Mouse (Mus musculus): ENCODE data around the gene Map4k2.
"Not testable (repeated sequence)": the region's sequence is repeated elsewhere in the genome, so short reads cannot be mapped to it uniquely, and the experiment has no call there.

The Map4k2 gene

DNA sequence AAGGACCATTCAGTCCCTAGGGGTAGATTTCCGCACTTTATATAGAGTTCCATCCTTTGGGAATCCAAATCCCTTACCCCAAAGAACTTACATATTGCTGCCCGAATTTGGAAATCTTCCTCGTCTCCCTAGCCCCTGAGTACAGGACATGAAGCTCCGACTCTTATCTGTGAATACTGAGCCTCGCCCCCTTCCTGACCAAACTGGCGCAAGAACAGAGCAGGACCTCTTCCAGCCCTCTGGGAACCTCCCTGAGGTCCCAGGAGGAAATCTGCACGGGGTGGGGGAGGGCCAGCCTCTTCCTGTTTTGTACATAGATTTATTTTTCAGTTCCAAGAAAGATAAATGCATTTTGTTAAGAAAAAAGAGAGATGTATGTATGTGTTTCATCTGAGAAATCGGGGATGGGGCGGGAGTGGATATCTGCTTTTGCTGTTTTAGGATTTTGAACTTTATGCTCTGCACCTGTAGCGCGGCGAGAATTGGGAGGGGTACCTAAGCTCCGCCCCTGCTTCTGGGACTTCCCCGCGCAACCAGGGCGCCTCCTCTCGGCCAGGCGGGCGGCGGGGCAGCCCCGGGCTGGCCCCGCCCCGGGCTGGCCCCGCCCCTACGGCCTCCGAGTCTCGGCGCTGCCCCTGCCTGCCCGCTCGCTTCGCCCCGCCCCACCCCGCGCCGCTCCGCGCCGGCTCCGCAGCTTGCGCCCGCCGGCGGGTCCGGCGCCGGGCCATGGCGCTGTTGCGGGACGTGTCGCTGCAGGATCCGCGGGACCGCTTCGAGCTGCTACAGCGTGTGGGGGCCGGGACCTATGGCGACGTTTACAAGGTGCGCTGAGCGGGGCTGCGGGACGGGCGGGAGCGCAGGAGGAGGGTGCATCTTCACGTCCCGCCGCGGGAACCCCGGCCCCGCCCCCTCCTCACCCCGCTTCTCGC lies at the start of gene Map4k2:
Map4k2 (plus strand) TSS at position 612 of the 929 bp plus-strand sequence.
- peak; percentile 93 for DNase-seq

GRCm38 (mm10) chr19:6292262-6292661 lies 48.7 kb upstream of the Map4k2 start:
- no peak for DNase-seq

DNA sequence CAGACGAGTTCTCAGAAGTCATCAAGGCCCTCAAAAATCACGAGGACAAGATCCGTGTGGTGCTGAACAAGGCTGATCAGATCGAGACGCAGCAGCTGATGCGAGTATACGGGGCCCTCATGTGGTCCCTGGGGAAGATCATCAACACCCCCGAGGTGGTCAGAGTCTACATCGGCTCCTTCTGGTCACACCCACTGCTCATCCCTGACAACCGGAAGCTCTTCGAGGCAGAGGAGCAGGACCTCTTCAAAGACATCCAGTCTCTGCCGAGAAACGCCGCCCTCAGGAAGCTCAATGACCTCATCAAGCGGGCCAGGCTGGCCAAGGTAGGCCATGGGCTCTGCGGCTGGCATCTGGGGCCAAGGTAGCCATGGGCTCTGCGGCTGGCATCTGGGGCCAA lies 46.6 kb upstream of the Map4k2 start:
- DNase-seq: no peak

GRCm38 (mm10) chr19:6296551-6297210 lies 44.3 kb upstream of the Map4k2 start:
- DNase-seq: no peak

- peak in 1 of 2 experiments; percentile 32 for DNase-seq
Measured at GRCm38 (mm10) chr19:6297641-6298040, 43.3 kb upstream of the Map4k2 start.

DNA sequence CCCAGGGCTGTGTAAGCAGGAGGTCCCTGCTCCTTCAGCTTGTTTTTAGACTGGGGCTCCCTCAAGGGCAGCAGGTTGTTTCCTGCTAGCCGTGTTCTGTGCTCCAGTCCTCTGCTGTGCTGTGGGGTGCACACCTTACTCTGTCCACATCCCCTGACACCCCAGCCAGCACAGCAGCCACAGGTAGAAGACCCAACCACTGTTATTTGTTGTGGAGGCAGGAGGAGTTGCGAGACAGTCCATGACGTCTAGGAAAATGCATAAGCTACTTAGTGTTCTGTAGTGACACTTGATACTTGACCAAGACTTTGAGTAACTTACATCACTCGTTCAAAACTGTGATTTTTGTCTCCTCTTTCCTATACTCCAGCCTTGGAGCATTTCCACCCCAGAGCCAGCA lies 41.9 kb upstream of the Map4k2 start:
- DNase-seq: no peak

DNA sequence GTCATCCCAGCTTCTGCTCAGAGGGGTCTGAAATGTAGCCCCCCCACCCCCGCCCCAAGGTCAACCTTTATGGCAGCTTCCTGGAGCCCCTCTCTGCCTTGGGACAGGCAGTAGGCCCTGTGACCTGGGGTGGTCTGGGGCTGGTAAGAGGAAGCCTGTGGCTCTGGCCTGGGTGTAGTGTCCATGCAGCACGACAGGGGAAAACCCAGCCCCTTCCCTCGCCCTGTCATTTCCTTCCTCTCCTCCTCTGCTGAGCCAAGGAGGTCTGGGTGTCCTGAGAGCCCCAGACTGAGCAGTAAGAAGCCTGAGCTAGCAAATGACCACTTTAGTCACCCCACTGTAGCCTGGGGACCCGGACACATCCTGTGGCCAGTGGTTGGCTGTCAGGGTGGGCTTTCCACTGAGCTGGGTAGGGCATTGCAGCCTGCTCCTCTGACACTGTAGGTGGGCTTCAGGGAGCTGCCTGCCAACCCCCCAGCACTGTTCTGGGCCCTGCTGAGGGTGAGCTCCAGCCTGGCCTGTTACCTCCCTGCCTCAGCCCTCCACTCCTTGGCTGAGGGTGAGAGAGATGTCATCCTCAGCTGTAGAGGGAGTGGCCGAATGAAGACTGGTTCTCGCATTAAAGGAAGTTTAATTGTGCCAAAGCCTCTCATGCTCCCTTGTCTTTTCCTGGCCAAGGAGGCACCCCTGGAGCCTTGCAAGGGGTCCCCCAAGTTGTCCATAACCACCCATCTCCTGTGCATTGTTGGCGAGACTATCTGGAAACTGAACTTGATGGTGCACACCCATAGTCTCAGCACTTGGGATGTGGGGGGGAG lies 41.3 kb upstream of the Map4k2 start:
- DNase-seq: no peak

DNA sequence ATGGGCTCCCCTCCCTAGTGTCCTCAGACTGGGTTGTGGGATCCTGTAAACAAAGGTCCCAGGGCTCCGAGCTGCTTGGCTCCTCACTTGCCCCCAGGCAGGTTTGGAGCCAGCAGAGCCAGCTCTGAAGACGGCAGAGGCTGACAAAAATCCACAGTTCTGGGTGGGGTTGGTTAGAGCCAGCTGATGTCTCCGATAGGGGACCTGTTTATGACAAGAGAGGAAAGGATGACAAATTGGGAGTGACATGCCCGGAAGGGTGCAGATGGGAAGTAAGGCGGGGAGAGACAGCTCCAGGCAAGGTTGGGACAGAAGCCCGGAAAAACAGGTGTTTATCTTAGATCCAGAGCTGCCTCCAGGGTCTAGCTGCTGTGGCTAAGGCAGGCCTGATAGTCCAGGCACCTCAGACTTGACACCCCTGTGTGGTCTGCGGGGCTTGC lies 40.5 kb upstream of the Map4k2 start:
- DNase-seq: no peak

DNA sequence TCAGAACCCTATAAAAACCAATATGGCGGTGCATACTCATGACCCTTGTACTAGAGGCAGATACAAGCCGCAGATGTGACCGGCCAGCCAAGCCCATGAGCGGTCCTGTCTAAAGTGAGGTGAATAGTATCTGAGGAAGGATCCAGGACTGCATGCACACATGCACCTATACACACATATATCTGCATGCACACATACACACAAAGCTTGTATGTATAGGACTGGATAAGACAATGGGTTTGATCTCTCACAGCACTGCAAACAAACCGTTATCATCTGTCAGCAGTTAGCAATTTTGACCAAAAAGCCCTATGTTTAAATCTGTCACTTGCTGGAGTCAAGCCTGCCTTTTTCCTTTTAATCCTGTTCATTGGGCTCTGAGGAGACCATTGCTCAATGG lies 38.8 kb upstream of the Map4k2 start:
- no peak for DNase-seq

GRCm38 (mm10) chr19:6302522-6302921 lies 38.4 kb upstream of the Map4k2 start:
- DNase-seq: no peak

GRCm38 (mm10) chr19:6303831-6304230 lies 37.1 kb upstream of the Map4k2 start:
- no peak for DNase-seq

GRCm38 (mm10) chr19:6304787-6305516 lies 36.0 kb upstream of the Map4k2 start:
- DNase-seq: peak; percentile 92 to 94

DNA sequence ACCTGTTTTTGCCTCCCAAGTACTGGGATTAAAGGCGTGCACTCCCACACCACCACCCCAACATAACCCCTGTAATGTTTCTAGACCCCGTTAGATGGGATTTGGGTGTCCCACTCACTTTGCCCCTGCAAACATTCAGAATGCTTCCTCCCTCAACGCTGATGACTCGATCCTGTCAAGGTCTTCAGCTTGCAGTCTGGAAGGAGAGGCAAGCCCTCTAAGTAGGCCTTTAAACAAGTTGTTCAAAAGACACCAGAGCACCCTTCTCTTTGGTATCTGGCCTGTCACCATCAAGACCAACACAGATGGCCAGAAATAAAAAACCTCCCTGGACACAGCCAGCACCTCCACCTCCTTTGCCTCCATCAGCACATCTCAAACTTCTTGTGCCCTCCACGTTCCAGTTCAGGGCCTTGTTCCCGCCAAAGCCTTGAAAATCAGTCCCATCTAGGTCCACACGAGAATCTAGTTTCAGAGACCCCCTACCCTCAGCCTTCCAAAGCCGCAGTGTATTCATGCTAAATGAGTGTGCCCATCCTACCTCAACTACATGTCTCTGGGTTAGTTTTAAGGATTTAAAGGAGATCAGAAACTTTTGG lies 35.3 kb upstream of the Map4k2 start:
- DNase-seq: no peak

DNA sequence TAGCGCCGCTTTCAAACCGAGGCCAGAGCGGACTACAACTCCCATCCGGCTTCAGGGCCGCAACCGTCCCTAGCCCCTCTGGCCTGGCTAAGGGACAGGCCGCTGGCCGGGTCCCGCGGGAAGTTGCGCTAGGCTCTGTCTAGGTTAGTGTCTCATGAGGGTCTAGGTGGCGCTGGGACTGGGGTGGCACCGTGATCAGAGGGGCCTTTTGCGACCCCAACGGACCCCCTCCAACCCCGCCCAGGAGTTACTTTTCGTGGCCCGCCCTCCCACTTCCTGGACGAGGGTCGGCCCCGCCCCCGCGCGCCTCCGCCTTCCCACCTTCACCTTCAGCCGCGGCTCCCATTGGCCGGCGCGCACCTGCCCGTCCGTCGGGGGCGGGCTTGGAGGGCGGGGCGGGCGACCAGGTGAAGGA lies 34.8 kb upstream of the Map4k2 start, which contains the start of gene Cdc42bpg:
Cdc42bpg (plus strand) TSS at position 320 of the 415 bp plus-strand sequence.
- peak; percentile 87 to 88 for DNase-seq

GRCm38 (mm10) chr19:6306586-6306985 lies 34.3 kb upstream of the Map4k2 start:
- DNase-seq: peak; percentile 91 to 93

DNA sequence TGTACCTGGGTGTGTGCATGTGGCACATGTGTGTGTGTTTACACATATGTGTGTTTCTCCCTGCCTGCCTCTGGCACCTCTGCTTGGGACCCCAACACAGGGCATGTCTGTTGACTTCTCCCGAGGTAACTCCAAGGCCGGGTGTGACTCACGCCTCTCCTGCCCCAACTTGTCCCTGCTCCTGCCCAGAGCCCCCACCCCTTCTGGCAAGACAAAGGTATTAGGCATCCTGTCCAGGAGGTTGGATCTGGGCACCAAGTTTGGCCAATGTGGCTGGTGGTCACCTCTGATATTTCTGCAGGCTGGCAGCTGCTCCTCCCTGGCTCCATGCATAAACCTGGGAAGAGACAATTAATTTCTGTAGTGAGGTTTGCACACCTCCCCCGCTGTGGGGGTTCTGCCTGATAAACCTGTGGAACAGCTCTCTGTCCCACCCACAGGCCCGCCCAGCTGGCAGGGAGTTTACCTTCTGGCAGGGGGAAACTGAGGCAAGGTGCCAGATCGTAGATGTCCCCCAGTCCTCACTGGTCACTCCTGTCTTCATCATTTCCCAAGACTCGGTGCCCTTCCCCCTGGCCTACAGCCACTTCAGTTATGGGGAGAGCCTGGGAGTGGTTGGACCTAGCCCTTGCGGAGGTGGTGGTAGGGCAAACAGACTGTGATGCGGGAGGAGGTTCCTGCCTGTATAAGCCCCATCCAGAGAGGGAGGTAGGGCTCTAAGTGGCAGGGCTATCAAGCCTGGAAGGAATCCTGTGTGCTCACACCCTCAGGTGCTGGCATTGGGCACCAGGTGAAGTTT lies 33.0 kb upstream of the Map4k2 start:
- no peak for DNase-seq

DNA sequence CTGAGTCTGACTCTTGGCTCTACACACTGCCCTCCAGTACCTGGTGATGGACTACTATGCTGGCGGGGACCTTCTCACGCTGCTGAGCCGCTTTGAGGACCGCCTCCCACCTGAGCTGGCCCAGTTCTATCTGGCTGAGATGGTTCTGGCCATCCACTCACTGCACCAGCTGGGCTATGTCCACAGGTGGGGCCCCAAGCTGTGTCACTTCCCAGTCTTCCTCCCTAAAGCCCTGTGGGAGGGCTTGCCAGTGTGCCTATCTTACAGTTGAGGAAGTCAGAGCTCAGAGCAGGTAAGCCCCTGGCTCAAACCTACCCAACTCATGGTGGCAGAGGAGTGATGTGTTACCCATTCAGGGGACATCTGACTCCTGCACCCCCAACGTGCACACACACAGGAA lies 30.8 kb upstream of the Map4k2 start:
- DNase-seq: no peak

- not testable (repeated sequence) for DNase-seq
Measured at GRCm38 (mm10) chr19:6311783-6312182, 29.2 kb upstream of the Map4k2 start.

DNA sequence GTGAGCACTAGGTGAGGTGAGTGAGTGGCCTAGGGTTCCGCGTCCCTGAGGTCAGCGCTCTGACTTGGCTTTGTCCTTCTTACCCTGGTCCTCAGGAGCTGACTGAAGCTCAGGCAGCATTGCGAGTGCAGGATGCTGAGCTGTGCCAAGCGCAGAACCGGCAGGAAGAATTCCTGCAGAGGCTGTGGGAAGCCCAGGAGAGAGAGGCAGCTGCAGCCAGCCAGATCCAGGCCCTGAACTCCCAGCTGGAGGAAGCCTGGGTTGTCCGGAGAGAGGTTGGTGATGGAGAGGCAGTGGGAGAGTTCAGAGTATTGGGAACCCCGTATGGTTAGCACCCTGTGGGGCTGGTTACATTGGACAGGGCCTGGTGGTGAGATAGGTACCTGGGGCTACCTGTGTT lies 27.1 kb upstream of the Map4k2 start:
- DNase-seq: no peak

DNA sequence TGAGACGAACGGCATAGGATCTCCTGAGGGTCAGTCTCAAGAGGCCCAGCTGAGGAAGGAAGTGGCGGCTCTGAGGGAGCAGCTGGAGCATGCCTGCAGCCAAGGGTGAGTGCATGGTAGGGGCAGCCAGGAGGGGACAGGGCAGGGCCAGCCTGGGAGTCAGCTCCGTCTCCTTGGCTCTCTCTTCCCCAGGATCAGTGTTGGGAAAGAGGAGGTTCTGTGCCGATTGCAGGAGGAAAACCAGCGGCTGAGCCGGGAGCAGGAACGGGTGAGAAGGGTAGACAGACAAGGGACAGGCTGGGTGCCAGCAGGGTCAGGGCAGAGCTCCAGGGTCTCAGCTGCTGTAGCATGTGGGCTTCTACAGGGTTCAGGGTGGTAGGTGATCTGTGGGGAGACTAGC lies 26.4 kb upstream of the Map4k2 start:
- DNase-seq: no peak

- DNase-seq: no peak
Measured at GRCm38 (mm10) chr19:6315573-6315972, 25.4 kb upstream of the Map4k2 start.
